Mouse (Mus musculus) mature B cell (primary cell): Measurements from ENCODE around the gene Zfp987.
"Not testable (repeated sequence)": the region's sequence is repeated elsewhere in the genome, so short reads cannot be mapped to it uniquely, and the experiment has no call there.

Experiments
- in situ Hi-C: fragments of 300-500 bp; cut with MboI; formaldehyde crosslinking; loops from 2 replicates; pipeline ENCODE4 v1.14.3; 2019

Gene Zfp987

GRCm38 (mm10) chr4:146173378-146174226 lies 76.5 kb downstream of the Zfp987 start:
- in situ Hi-C loops: not testable (repeated sequence)
